Mouse (Mus musculus) embryonic fibroblast, embryonic 13.5 days (primary cell): Measurements from ENCODE around the gene Klhl36. TPM values are rescaled to one million over a fixed set of nuclear protein-coding genes. Genes with fewer than 3 reads are reported as not detected.

ENCODE experiments used
- H3K27ac ChIP-seq: 2 replicates; pipeline ENCODE4 v1.5.1; 2012; ENCODE audit warnings: low read length, control low read depth, inconsistent platforms; ENCODE audit not compliant: insufficient read depth
- H3K4me1 ChIP-seq: 2 replicates; pipeline ENCODE4 v1.6.1; 2011; ENCODE audit warnings: low read length; ENCODE audit not compliant: control insufficient read depth, insufficient read depth
- H3K4me3 ChIP-seq: 2 replicates; pipeline ENCODE4 v1.5.1; 2011; ENCODE audit warnings: mild to moderate bottlenecking, control low read depth, low read length; ENCODE audit not compliant: insufficient read depth
- CTCF ChIP-seq: IDR thresholded peaks from 2 replicates; pipeline ENCODE4 v1.5.1; 2011; ENCODE audit warnings: mild to moderate bottlenecking, control low read depth, low read length, moderate library complexity, borderline replicate concordance; ENCODE audit not compliant: insufficient read depth
- POLR2A ChIP-seq: IDR thresholded peaks from 2 replicates; pipeline ENCODE4 v1.6.1; 2011; ENCODE audit warnings: low read depth, mild to moderate bottlenecking, control low read depth, low read length, moderate library complexity
- polyA plus RNA-seq: library from polyadenylated mRNA; stranded (reverse); fragments of >200 nt; gene quantifications from 2 replicates; pipeline ENCODE4 v1.2.4, GENCODE M21; 2011; ENCODE audit warnings: low read depth; ENCODE audit not compliant: missing spikeins, insufficient read length

The Klhl36 gene
- polyA plus RNA-seq, 1 experiment, result 2.1 TPM

GRCm38 (mm10) chr8:119862749-119863148 lies 683 bp downstream of the Klhl36 start:
- Histone ChIP-seq H3K4me1 (no peaks in the 10 kb centered on the region), H3K27ac (no peak overlapping the region), H3K4me3 (peak overlapping the region; percentile 56)
- TF ChIP-seq POLR2A (no peak), CTCF (no peak)

GRCm38 (mm10) chr8:119869616-119870015 lies 7.5 kb downstream of the Klhl36 start:
- TF ChIP-seq CTCF (no peak), POLR2A (no peak)
- no peak overlapping the region for H3K27ac ChIP-seq
- no peak overlapping the region for H3K4me3 ChIP-seq
- no peaks in the 10 kb centered on the region for H3K4me1 ChIP-seq

- no peaks in the 10 kb centered on the region for H3K4me1 ChIP-seq
- TF ChIP-seq POLR2A (no peak), CTCF (no peak)
Observed at GRCm38 (mm10) chr8:119873181-119873580, 11.1 kb downstream of the Klhl36 start.

GRCm38 (mm10) chr8:119881301-119881700 lies 19.2 kb downstream of the Klhl36 start:
- TF ChIP-seq POLR2A, result no peak
- TF ChIP-seq CTCF, result no peak
- Histone ChIP-seq H3K4me1 (peaks cover 6% of the 10 kb centered on the region; the same call in 1 of the 2 replicates), H3K27ac (no peak overlapping the region), H3K4me3 (no peak overlapping the region)

More at GRCm38 (mm10) chr8:119873181-119873580, 11.1 kb downstream of the Klhl36 start:
- Histone ChIP-seq H3K27ac (no peak overlapping the region), H3K4me3 (no peak overlapping the region)

- TF ChIP-seq CTCF (no peak), POLR2A (no peak)
- Histone ChIP-seq H3K4me3 (no peak overlapping the region), H3K27ac (no peak overlapping the region), H3K4me1 (peaks cover 6% of the 10 kb centered on the region; the same call in 1 of the 2 replicates)
Observed at GRCm38 (mm10) chr8:119881917-119882316, 19.9 kb downstream of the Klhl36 start.

GRCm38 (mm10) chr8:119883281-119883680 lies 21.2 kb downstream of the Klhl36 start:
- H3K4me3 ChIP-seq, result no peak overlapping the region
- peaks cover 6% of the 10 kb centered on the region; the same call in 1 of the 2 replicates for H3K4me1 ChIP-seq
- no peak for TF ChIP-seq POLR2A
- no peak for TF ChIP-seq CTCF
- H3K27ac ChIP-seq, result no peak overlapping the region

- TF ChIP-seq CTCF, result no peak
- no peak for TF ChIP-seq POLR2A
- Histone ChIP-seq H3K4me1 (peaks cover 6% of the 10 kb centered on the region), H3K4me3 (no peak overlapping the region), H3K27ac (no peak overlapping the region)
Observed at GRCm38 (mm10) chr8:119885612-119886011, 23.5 kb downstream of the Klhl36 start.

- H3K4me3 ChIP-seq, result no peak overlapping the region
- TF ChIP-seq CTCF (peak; percentile 74), POLR2A (no peak)
- peaks cover 6% of the 10 kb centered on the region for H3K4me1 ChIP-seq
- no peak overlapping the region for H3K27ac ChIP-seq
Observed at GRCm38 (mm10) chr8:119887130-119887529, 25.1 kb downstream of the Klhl36 start.

- TF ChIP-seq POLR2A (no peak), CTCF (no peak)
- Histone ChIP-seq H3K4me1 (peaks cover 6% of the 10 kb centered on the region), H3K4me3 (no peak overlapping the region), H3K27ac (no peak overlapping the region)
Observed at GRCm38 (mm10) chr8:119888012-119888411, 25.9 kb downstream of the Klhl36 start.

GRCm38 (mm10) chr8:119897069-119897468 lies 35.0 kb downstream of the Klhl36 start:
- H3K4me1 ChIP-seq, result no peaks in the 10 kb centered on the region
- no peak overlapping the region for H3K27ac ChIP-seq

More at GRCm38 (mm10) chr8:119897069-119897468, 35.0 kb downstream of the Klhl36 start:
- H3K4me3 ChIP-seq, result no peak overlapping the region
- TF ChIP-seq POLR2A (no peak), CTCF (no peak)
